Mouse (Mus musculus): ENCODE data around the gene Agap3.

DNA sequence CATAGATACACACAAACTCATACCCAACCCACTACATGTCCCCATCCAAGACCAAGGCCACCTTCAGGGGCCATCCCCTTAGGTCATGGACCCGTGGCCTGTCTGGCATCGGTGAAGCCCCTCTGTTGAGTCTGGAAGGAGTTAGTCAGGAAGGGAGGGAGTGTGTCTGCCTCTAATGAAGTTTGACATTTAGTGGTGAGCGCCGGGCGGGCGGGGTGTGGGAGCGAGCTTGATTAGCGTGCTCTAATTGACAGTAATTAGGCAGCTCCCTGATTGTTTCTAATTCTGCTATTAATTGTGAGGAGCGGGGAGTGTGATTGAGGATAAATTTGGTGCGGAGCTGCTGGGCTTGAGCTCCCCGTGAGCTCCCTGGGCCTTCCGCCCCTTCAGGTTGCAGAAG lies 45.5 kb downstream of the Agap3 start:
- TF ChIP-seq CTCF (IDR thresholded peaks at IDR 0.05; ENCODE audit: extremely low read depth, insufficient read depth, insufficient read length, insufficient replicate concordance), result no peak
- no peak for TF ChIP-seq POLR2A (IDR thresholded peaks at IDR 0.05; ENCODE audit: low read depth, low read length)
